Mouse (Mus musculus) liver, adult (tissue): ENCODE measurements around the gene Brinp1.

Experiments used
- GATA4 ChIP-seq: IDR thresholded peaks from 2 replicates; pipeline ENCODE4 v1.6.1; 2014; ENCODE audit warnings: mild to moderate bottlenecking, low read length; ENCODE audit not compliant: insufficient replicate concordance

The Brinp1 gene

DNA sequence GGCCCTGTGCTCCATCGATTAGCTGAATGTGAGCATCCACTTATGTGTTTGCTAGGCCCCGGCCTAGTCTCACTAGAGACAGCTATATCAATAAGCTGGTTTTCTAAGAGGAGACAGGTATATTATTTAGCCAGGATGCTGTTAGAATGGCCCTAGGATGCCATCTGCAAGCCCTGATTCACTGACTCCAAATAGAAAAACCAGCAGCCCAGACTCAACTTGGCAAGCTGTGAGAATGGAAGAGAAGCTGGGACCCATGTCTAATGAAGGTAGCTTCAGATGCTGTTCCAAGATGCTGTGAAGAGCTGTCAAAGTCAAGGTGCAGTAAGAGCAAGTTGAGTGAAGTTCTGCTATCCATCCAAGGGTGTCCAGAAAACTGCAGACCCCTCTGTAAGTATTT lies 89.5 kb downstream of the Brinp1 start:
- no peak for TF ChIP-seq GATA4

GRCm38 (mm10) chr4:68856868-68857267 lies 97.3 kb downstream of the Brinp1 start:
- no peak for TF ChIP-seq GATA4

GRCm38 (mm10) chr4:68849671-68850070 lies 104.5 kb downstream of the Brinp1 start:
- TF ChIP-seq GATA4, result no peak

DNA sequence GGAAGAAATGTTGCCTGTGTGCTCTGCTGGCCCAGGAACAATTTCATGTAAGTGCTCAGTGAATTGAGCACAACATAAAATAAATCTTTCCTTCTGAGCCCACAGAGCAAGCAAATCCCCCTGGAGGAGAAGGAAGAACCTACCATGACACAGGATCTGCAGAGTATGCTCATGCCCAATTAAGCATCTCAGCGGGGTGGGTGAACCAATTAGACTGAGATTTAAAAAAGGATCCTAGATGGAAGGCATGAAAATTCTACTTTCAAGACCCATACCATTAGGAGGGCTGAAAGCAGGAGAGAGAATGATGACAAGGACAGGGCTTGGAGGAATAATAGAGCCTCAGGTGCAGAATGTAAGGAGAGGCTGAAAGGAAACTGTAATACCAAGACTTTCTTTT lies 107.2 kb downstream of the Brinp1 start:
- no peak for TF ChIP-seq GATA4

DNA sequence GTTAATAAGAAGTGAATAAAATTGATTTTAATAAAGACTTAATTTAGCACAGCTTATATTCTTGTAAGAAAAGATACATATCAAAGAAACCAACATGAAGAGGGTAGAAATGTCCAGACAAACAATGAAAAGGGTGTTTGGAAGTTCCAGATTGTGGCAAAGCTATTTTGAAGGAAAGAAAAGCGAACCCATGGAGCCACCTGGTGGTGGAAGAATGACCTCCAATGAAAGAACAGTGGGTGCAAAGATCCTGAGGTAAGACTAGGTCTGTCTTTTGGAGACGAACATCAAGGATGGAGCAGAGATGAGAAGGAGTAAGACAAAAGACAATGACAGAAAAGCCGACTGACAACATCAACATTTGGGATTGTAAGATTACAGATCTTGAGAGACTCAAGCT lies 108.2 kb downstream of the Brinp1 start:
- no peak for TF ChIP-seq GATA4

DNA sequence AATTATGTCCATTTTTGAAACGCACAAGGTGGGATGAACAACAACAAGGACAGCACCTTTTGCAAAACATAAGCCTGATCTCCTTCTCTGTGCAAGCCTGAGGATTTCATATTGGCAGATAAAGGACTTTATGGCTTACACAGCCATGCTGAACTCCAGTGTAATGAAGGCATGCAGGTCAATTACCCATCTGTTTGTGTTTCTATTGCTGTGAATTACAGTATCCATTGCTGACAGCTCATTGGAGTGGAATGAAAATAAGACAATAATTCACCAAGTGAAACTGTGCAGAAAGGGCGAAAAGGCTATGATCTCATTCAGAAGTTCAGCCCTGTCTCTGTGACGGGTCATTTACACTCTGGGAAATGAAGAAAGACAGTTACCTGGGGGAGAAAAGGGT lies 147.7 kb downstream of the Brinp1 start:
- TF ChIP-seq GATA4, result no peak

GRCm38 (mm10) chr4:68801923-68802855 lies 152.0 kb downstream of the Brinp1 start:
- TF ChIP-seq GATA4, result no peak

DNA sequence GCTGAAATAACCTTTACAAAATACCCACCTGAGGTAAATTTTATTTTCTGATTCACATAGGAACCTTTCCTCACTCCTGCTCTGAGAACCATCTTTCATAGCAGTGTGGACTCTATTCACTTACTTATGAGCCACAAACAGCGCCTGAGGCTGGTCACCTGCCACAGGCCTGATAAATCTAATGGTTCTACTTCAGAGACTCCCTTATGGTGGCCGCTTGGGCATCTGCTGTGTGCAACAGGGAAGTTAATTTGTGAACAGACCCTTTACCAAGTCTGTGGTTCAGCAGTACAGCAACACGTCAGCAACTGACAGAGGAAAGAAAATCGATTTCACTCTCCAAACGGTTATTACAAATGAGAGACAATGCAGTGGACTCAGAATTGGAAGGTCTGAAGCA lies 164.2 kb downstream of the Brinp1 start:
- TF ChIP-seq GATA4, result no peak

DNA sequence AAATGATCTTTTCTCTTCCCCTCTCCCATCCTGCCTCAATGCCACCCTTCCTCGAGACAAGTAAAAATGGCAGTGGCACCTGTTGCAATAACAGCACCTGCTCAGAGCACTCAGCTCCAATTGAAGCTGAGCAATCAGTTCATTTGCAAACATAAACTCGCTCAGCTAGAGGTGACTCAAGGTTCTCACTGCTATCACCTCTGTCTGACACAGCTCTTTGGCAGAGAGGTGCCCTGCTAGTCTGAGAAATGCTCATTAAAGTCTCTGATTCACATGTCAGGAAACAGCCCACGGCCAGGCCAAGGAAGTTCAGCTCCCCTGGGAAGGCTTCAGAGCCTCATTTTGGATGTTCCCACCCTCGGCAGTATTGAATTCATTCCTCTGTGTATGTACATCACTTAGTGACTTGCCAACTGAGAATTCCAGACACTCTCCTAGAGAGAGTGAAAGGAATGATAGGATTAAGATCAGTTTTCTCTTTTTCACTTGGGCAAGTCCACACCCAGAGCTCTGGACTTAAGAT lies 165.7 kb downstream of the Brinp1 start:
- no peak for TF ChIP-seq GATA4

GRCm38 (mm10) chr4:68787642-68788041 lies 166.6 kb downstream of the Brinp1 start:
- TF ChIP-seq GATA4, result no peak

DNA sequence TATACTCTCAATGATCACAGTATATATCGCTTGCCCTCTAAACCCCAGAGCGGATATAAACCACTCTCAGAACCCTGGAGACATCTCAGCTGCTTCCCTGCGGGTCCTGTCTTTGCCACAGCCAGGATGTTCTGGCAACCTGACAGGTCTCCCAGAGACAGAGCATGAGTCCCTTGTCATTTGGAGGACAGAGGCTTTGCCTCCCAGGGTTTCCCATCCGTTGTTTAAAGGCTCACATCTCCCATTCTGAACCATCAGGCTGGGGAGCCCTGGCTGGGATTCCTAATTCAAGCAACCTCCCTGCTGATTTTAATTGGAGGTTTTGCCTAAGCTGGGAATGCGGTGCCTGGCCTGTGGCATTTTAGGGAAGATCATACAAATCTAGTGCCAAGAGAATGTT lies 185.9 kb downstream of the Brinp1 start:
- TF ChIP-seq GATA4, result no peak

GRCm38 (mm10) chr4:68767393-68767792 lies 186.8 kb downstream of the Brinp1 start:
- TF ChIP-seq GATA4, result no peak

- no peak for TF ChIP-seq GATA4
Measured at GRCm38 (mm10) chr4:68765772-68766573, 188.2 kb downstream of the Brinp1 start.

- no peak for TF ChIP-seq GATA4
Measured at GRCm38 (mm10) chr4:68764937-68765336, 189.3 kb downstream of the Brinp1 start.

- TF ChIP-seq GATA4, result no peak
Measured at GRCm38 (mm10) chr4:68720983-68721382, 233.2 kb downstream of the Brinp1 start.
